In the genomic region with DNA sequence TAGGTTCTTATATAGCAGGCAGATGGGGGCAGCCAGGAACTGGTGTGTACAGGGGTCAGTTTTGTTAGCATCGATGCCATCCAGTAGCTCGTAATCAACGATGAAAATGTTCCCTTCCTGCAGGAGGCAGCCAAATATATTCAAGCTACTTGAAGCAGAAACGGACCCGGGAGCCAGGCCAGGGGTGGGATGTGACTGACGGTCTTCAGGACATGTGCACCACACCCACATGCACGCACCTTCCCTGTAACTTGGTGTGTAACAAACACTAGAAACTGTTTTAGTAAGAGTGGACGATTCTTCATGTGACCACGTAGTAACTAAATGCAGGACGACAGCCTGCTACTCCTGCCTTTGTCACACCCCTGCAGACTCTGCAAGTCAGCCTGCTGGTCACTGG, we compare ENCODE assay signal across 18 mouse cellular contexts.
"Had no signal": no experiment of that assay in that cellular context is flagged by ENCODE, and none has a peak within 500 bp of the region (broad histone marks: within the 10 kb centered on the region; RNA-seq: fewer than 3 reads in every experiment).

No protein-coding gene starts in this region.

- H3K4me1 ChIP-seq: midbrain, embryonic 10.5 days; midbrain, embryonic 15.5 days; neural tube, embryonic 13.5 days; neural tube, embryonic 15.5 days had no signal

- H3K36me3 ChIP-seq: midbrain, embryonic 10.5 days; midbrain, embryonic 13.5 days; midbrain, embryonic 15.5 days; neural tube, embryonic 13.5 days; neural tube, embryonic 15.5 days had no signal

- DNase-seq: lung, adult 18-20 months; lung, embryonic 14.5 days; lung, postnatal 10 days; lung, postnatal 4 days; retina, postnatal 1 day; right cerebral cortex, adult 18-20 months; right cerebral cortex, postnatal 25 days; right cerebral cortex, postnatal 4 days; spleen, adult 18-20 months; thymus, adult 18-20 months; thymus, postnatal 14 days; thymus, postnatal 36 days had no signal

- H3K4me3 ChIP-seq: midbrain, embryonic 10.5 days; midbrain, embryonic 13.5 days; midbrain, embryonic 15.5 days; myocyte; neural tube, embryonic 13.5 days; neural tube, embryonic 15.5 days had no signal

- H3K27me3 ChIP-seq: midbrain, embryonic 13.5 days; midbrain, embryonic 15.5 days; neural tube, embryonic 13.5 days; neural tube, embryonic 15.5 days had no signal

- H3K27ac ChIP-seq: midbrain, embryonic 10.5 days; midbrain, embryonic 13.5 days; midbrain, embryonic 15.5 days; neural tube, embryonic 13.5 days; neural tube, embryonic 15.5 days had no signal

- H3K9ac ChIP-seq: lung, embryonic 14.5 days; midbrain, embryonic 13.5 days; midbrain, embryonic 15.5 days; neural tube, embryonic 13.5 days; neural tube, embryonic 15.5 days had no signal

- ATAC-seq: midbrain, embryonic 13.5 days; midbrain, embryonic 15.5 days had no signal

- H3K9me3 ChIP-seq: midbrain, embryonic 10.5 days; midbrain, embryonic 13.5 days; midbrain, embryonic 15.5 days; neural tube, embryonic 13.5 days; neural tube, embryonic 15.5 days had no signal

- H3K4me2 ChIP-seq: lung, embryonic 14.5 days; midbrain, embryonic 13.5 days; midbrain, embryonic 15.5 days; neural tube, embryonic 13.5 days; neural tube, embryonic 15.5 days had no signal
